ENCODE assay signal across 10 mouse cellular contexts in genomic region chr2:119024536-119025238, GRCm38 (mm10). TPM values are rescaled to one million over a fixed set of nuclear protein-coding genes. Genes with fewer than 3 reads are reported as not detected.
DNase-seq lines count a peak whose midpoint lies in the region; ATAC-seq and TF ChIP-seq lines count a peak whose summit lies in the region.
"Had no signal": no experiment of that assay in that cellular context is flagged by ENCODE, and none has a peak within 500 bp of the region (broad histone marks: within the 10 kb centered on the region; RNA-seq: fewer than 3 reads in every experiment).

No protein-coding gene starts in this region.

- peak; percentile 61 for DNase-seq in CD4-positive, CD25-positive, alpha-beta regulatory T cell, adult 2 months (ENCODE audit: low read depth, low spot score)
- DNase-seq in lung, adult 2 months, result no peak
- DNase-seq in lung, postnatal 10 days, result no peak
- peak; percentile 24 for DNase-seq in ZHBTc4 (ENCODE audit: low read depth, low spot score)
- DNase-seq in liver, embryonic 13.5 days, result peak; percentile 80
- no peak for DNase-seq in neural tube, embryonic 10.5 days (ENCODE audit: extremely low spot score, low spot score)
- DNase-seq: adrenal gland, postnatal 14 days had no signal

- no peak for ATAC-seq in CD4-positive, CD25-positive, alpha-beta regulatory T cell, adult 4 months
- peak; percentile 95 for ATAC-seq in liver, embryonic 13.5 days (ENCODE audit: low read depth)
- ATAC-seq in neural tube, embryonic 15.5 days (ENCODE audit: low FRiP score), result no peak

- no peaks in the 10 kb centered on the region for H3K9me3 ChIP-seq in liver, embryonic 13.5 days (replicated peaks)
- no peaks in the 10 kb centered on the region for H3K9me3 ChIP-seq in neural tube, embryonic 15.5 days (replicated peaks)

- peak overlapping the region; percentile 55 for H3K9ac ChIP-seq in liver, embryonic 13.5 days
- H3K9ac ChIP-seq in neural tube, embryonic 15.5 days (replicated peaks), result no peak overlapping the region
- H3K9ac ChIP-seq: embryonic facial prominence, embryonic 15.5 days had no signal

- no peak overlapping the region for H3K4me3 ChIP-seq in lung, adult 2 months (replicated peaks; ENCODE audit: extremely low read depth, low read depth, low read length)
- peak overlapping the region; percentile 10 for H3K4me3 ChIP-seq in liver, embryonic 13.5 days (replicated peaks)
- no peak overlapping the region for H3K4me3 ChIP-seq in neural tube, embryonic 15.5 days (replicated peaks)
- H3K4me3 ChIP-seq: embryonic facial prominence, embryonic 15.5 days had no signal

- no peak for TF ChIP-seq POLR2A in lung, adult 2 months (IDR thresholded peaks at IDR 0.05; ENCODE audit: borderline replicate concordance, extremely low read depth, low read depth, low read length)

- peaks cover 7% of the 10 kb centered on the region for H3K4me1 ChIP-seq in lung, adult 2 months (ENCODE audit: control insufficient read depth, insufficient read depth, low read length)
- peaks cover 59% of the 10 kb centered on the region for H3K4me1 ChIP-seq in liver, embryonic 13.5 days (replicated peaks)
- H3K4me1 ChIP-seq in neural tube, embryonic 15.5 days, result peaks cover 21% of the 10 kb centered on the region

- peak; percentile 32 for TF ChIP-seq CTCF in lung, adult 2 months (IDR thresholded peaks at IDR 0.05; ENCODE audit: insufficient read depth, low read length)

- peaks cover 41% of the 10 kb centered on the region for H3K36me3 ChIP-seq in liver, embryonic 13.5 days
- H3K36me3 ChIP-seq in neural tube, embryonic 15.5 days, result peaks cover 39% of the 10 kb centered on the region

- H3K4me2 ChIP-seq in liver, embryonic 13.5 days, result peak overlapping the region; percentile 54
- H3K4me2 ChIP-seq in neural tube, embryonic 15.5 days, result no peak overlapping the region
- H3K4me2 ChIP-seq: embryonic facial prominence, embryonic 15.5 days had no signal

- 66% methylated on average over 9 of the region's 9 CpGs for WGBS in lung, adult 2 months
- 17% methylated on average over 9 of the region's 9 CpGs for WGBS in liver, embryonic 13.5 days (ENCODE audit: insufficient replicate concordance)
- 77% methylated on average over 9 of the region's 9 CpGs for WGBS in neural tube, embryonic 15.5 days

- no peaks in the 10 kb centered on the region for H3K27me3 ChIP-seq in liver, embryonic 13.5 days
- no peaks in the 10 kb centered on the region for H3K27me3 ChIP-seq in neural tube, embryonic 15.5 days (replicated peaks)
- H3K27me3 ChIP-seq: embryonic facial prominence, embryonic 15.5 days had no signal

- peak overlapping the region; percentile 95 for H3K27ac ChIP-seq in liver, embryonic 13.5 days
- no peak overlapping the region for H3K27ac ChIP-seq in neural tube, embryonic 15.5 days (replicated peaks)
- H3K27ac ChIP-seq: embryonic facial prominence, embryonic 15.5 days had no signal

RNA-seq across cellular contexts. Expression of gene Ccdc32, which starts 4.5 kb away (rescaled TPM):
- polyA plus RNA-seq in CD4-positive, CD25-positive, alpha-beta regulatory T cell, adult 4 months (2017; shearing (Covaris generic)), result 10 to 100 TPM; 24.2 to 30.7 TPM
- polyA plus RNA-seq in lung, adult 2 months (2012; rRNA removed), result 5.8 and 7.5 TPM in 2 replicates
- 16.0 and 19.3 TPM in 2 replicates for polyA plus RNA-seq in liver, embryonic 13.5 days (2015; fragmentation: Nextera tagmentation; extraction: Ambion mirVana)
- polyA plus RNA-seq in neural tube, embryonic 15.5 days (2015; fragmentation: Nextera tagmentation; extraction: Ambion mirVana), result 40.7 and 41.2 TPM in 2 replicates

RNA-seq across cellular contexts. Expression of gene Rpusd2, which starts 9.9 kb away (rescaled TPM):
- 1 to 10 TPM; 1.3 to 2.3 TPM for polyA plus RNA-seq in CD4-positive, CD25-positive, alpha-beta regulatory T cell, adult 4 months (2017; shearing (Covaris generic))
- 3.2 and 3.5 TPM in 2 replicates for polyA plus RNA-seq in lung, adult 2 months (2012; rRNA removed)
- 4.5 and 4.8 TPM in 2 replicates for polyA plus RNA-seq in liver, embryonic 13.5 days (2015; fragmentation: Nextera tagmentation; extraction: Ambion mirVana)
- polyA plus RNA-seq in neural tube, embryonic 15.5 days (2015; fragmentation: Nextera tagmentation; extraction: Ambion mirVana), result 3.7 and 4.5 TPM in 2 replicates

RNA-seq across cellular contexts. Expression of gene Knl1, which starts 22.2 kb away (rescaled TPM):
- polyA plus RNA-seq in CD4-positive, CD25-positive, alpha-beta regulatory T cell, adult 4 months (2017; shearing (Covaris generic)), result 10 to 100 TPM in 1 of 2 experiments, 1 to 10 TPM in 1; 3.5 to 13.5 TPM
- 0.03 and 0.12 TPM in 2 replicates for polyA plus RNA-seq in lung, adult 2 months (2012; rRNA removed)
- polyA plus RNA-seq in liver, embryonic 13.5 days (2015; fragmentation: Nextera tagmentation; extraction: Ambion mirVana), result 70.0 and 87.7 TPM in 2 replicates
- polyA plus RNA-seq in neural tube, embryonic 15.5 days (2015; fragmentation: Nextera tagmentation; extraction: Ambion mirVana), result 5.2 and 20.1 TPM in 2 replicates

Comparison
In these comparisons a context has a peak if more than half of its experiments do, and no peak if none do; other contexts are left out.
1. DNase-seq: peak in CD4-positive, CD25-positive, alpha-beta regulatory T cell, adult 2 months (single experiment), ZHBTc4 (single experiment) and liver, embryonic 13.5 days (single experiment); none in lung, adult 2 months (single experiment), lung, postnatal 10 days (single experiment) and neural tube, embryonic 10.5 days (single experiment).